Mouse (Mus musculus) ES-Bruce4 (cell line): ENCODE data around the gene Zfp335. TPM values are rescaled to one million over a fixed set of nuclear protein-coding genes. Genes with fewer than 3 reads are reported as not detected.

Experiments
- H3K27ac ChIP-seq: 2 replicates; pipeline ENCODE4 v1.5.1; 2012; ENCODE audit warnings: low read length, inconsistent platforms; ENCODE audit not compliant: insufficient read depth
- H3K27me3 ChIP-seq: 2 replicates; pipeline ENCODE4 v1.6.1; 2012; ENCODE audit warnings: mild to moderate bottlenecking, low read length, inconsistent platforms; ENCODE audit not compliant: control insufficient read depth, poor library complexity, insufficient read depth, severe bottlenecking
- H3K36me3 ChIP-seq: 2 replicates; pipeline ENCODE4 v1.6.1; 2012; ENCODE audit warnings: inconsistent platforms, mild to moderate bottlenecking, low read length, moderate library complexity; ENCODE audit not compliant: control insufficient read depth, poor library complexity, insufficient read depth, severe bottlenecking
- H3K4me1 ChIP-seq: one replicate; pipeline ENCODE4 v1.8.1; 2011; ENCODE audit warnings: low read length; ENCODE audit not compliant: control insufficient read depth, insufficient read depth
- H3K4me3 ChIP-seq: 2 replicates; pipeline ENCODE4 v1.5.1; 2011; ENCODE audit warnings: low read depth, mild to moderate bottlenecking, low read length
- H3K9ac ChIP-seq: 2 replicates; pipeline ENCODE4 v1.6.1; 2012; ENCODE audit warnings: low read depth, mild to moderate bottlenecking, inconsistent platforms; ENCODE audit not compliant: poor library complexity, severe bottlenecking
- H3K9me3 ChIP-seq: replicated peaks from 2 replicates; pipeline ENCODE4 v1.6.1; 2012; ENCODE audit warnings: mild to moderate bottlenecking, low read length, inconsistent platforms; ENCODE audit not compliant: control insufficient read depth, poor library complexity, insufficient read depth, severe bottlenecking
- CTCF ChIP-seq: IDR thresholded peaks from one replicate; pipeline ENCODE4 v1.8.1; 2011; ENCODE audit warnings: low read depth, low read length
- EP300 ChIP-seq: IDR thresholded peaks from 2 replicates; pipeline ENCODE4 v1.6.1; 2011; ENCODE audit warnings: low read depth, low read length; ENCODE audit not compliant: insufficient read depth
- POLR2A ChIP-seq: IDR thresholded peaks from one replicate; pipeline ENCODE4 v1.8.1; 2011; ENCODE audit warnings: low read length; ENCODE audit not compliant: insufficient read depth
- polyA plus RNA-seq: library from polyadenylated mRNA; stranded (reverse); fragments of >200 nt; gene quantifications from 2 replicates; pipeline ENCODE4 v1.2.4, GENCODE M21; 2011; ENCODE audit warnings: low read depth; ENCODE audit not compliant: missing spikeins, insufficient read depth, insufficient read length

Gene Zfp335
- polyA plus RNA-seq, 1 experiment: 10.6 TPM

- Histone ChIP-seq H3K9ac (no peak overlapping the region), H3K9me3 (no peaks in the 10 kb centered on the region), H3K36me3 (no peaks in the 10 kb centered on the region), H3K27ac (no peak overlapping the region), H3K4me1 (peaks cover 14% of the 10 kb centered on the region), H3K4me3 (no peak overlapping the region), H3K27me3 (no peaks in the 10 kb centered on the region)
- no peak for TF ChIP-seq POLR2A
- TF ChIP-seq CTCF: no peak
- TF ChIP-seq EP300: peak; percentile 75
These were observed 31.2 kb upstream of the Zfp335 start for GRCm38 (mm10) chr2:164942692-164943290.

GRCm38 (mm10) chr2:164940140-164940830, 28.7 kb upstream of the Zfp335 start, which contains the start of gene Mmp9:
Gene Mmp9, plus strand, starts transcription at chr2:164940780.
- Histone ChIP-seq H3K9ac (no peak within 1 kb of the TSS), H3K27me3 (no peaks in the 10 kb centered on the region), H3K36me3 (no peaks in the 10 kb centered on the region), H3K27ac (no peak within 1 kb of the TSS), H3K4me3 (no peak within 1 kb of the TSS), H3K4me1 (peaks cover 10% of the 10 kb centered on the region), H3K9me3 (no peaks in the 10 kb centered on the region)
- no peak for TF ChIP-seq POLR2A
- TF ChIP-seq CTCF: no peak
- no peak for TF ChIP-seq EP300

GRCm38 (mm10) chr2:164939106-164939505, 27.5 kb upstream of the Zfp335 start:
- Histone ChIP-seq H3K27ac (no peak overlapping the region), H3K4me1 (peaks cover 10% of the 10 kb centered on the region), H3K9ac (peak overlapping the region; percentile 22), H3K36me3 (no peaks in the 10 kb centered on the region), H3K9me3 (no peaks in the 10 kb centered on the region), H3K27me3 (no peaks in the 10 kb centered on the region), H3K4me3 (peak overlapping the region; percentile 39)
- TF ChIP-seq CTCF (no peak), EP300 (no peak), POLR2A (no peak)

GRCm38 (mm10) chr2:164938146-164939091, 26.9 kb upstream of the Zfp335 start:
- Histone ChIP-seq H3K27me3 (no peaks in the 10 kb centered on the region), H3K9me3 (no peaks in the 10 kb centered on the region), H3K9ac (peak overlapping the region; percentile 22), H3K36me3 (no peaks in the 10 kb centered on the region), H3K4me1 (peaks cover 10% of the 10 kb centered on the region), H3K27ac (no peak overlapping the region), H3K4me3 (peak overlapping the region; percentile 59)
- 0 out of 2 replicates have a peak, but pooled peaks have one; percentile 50 for TF ChIP-seq EP300
- peak; percentile 34 for TF ChIP-seq POLR2A
- no peak for TF ChIP-seq CTCF

- Histone ChIP-seq H3K9me3 (no peaks in the 10 kb centered on the region), H3K27me3 (no peaks in the 10 kb centered on the region), H3K4me3 (no peak overlapping the region), H3K27ac (no peak overlapping the region), H3K4me1 (peaks cover 10% of the 10 kb centered on the region), H3K9ac (no peak overlapping the region), H3K36me3 (no peaks in the 10 kb centered on the region)
- TF ChIP-seq EP300 (no peak), POLR2A (no peak), CTCF (no peak)
These were observed 24.4 kb upstream of the Zfp335 start for GRCm38 (mm10) chr2:164935991-164936390.
